Mouse (Mus musculus): ENCODE results near the gene Plin4.
A peak's percentile ranks its signal among the peaks of the same experiment; 100 is the strongest.
"Not testable (repeated sequence)": the region's sequence is repeated elsewhere in the genome, so short reads cannot be mapped to it uniquely, and the experiment has no call there.

Gene Plin4

GRCm38 (mm10) chr17:56100811-56101210 lies 8.8 kb downstream of the Plin4 start:
- DNase-seq: no peak

- no peak for DNase-seq
These were observed 10.7 kb downstream of the Plin4 start for GRCm38 (mm10) chr17:56098711-56099572.

GRCm38 (mm10) chr17:56098180-56098579 lies 11.4 kb downstream of the Plin4 start:
- DNase-seq: no peak

GRCm38 (mm10) chr17:56096883-56097282 lies 12.7 kb downstream of the Plin4 start:
- no peak for DNase-seq

GRCm38 (mm10) chr17:56092794-56093193 lies 16.8 kb downstream of the Plin4 start:
- no peak for DNase-seq

- no peak for DNase-seq
These were observed 17.3 kb downstream of the Plin4 start for GRCm38 (mm10) chr17:56092312-56092711.

- DNase-seq: no peak
These were observed 28.6 kb downstream of the Plin4 start for GRCm38 (mm10) chr17:56080781-56081585.

- peak in 1 of 2 experiments; percentile 22 for DNase-seq
These were observed 29.7 kb downstream of the Plin4 start for GRCm38 (mm10) chr17:56079921-56080320.

- peak; percentile 99 for DNase-seq
These were observed 30.5 kb downstream of the Plin4 start, which contains the start of gene Hdgfl2 for GRCm38 (mm10) chr17:56078880-56079795. Gene Hdgfl2, plus strand, starts transcription at chr17:56079634.

- DNase-seq: peak; percentile 21 to 25
These were observed 31.2 kb downstream of the Plin4 start for GRCm38 (mm10) chr17:56078361-56078760.

- DNase-seq: no peak
These were observed 32.1 kb downstream of the Plin4 start for GRCm38 (mm10) chr17:56077523-56077922.

GRCm38 (mm10) chr17:56074827-56075208 lies 34.8 kb downstream of the Plin4 start, which contains the start of gene Ubxn6:
Gene Ubxn6, minus strand, starts transcription at chr17:56075028.
- DNase-seq: peak; percentile 97 to 99

- peak in 1 of 2 experiments; percentile 71 for DNase-seq
These were observed 35.3 kb downstream of the Plin4 start for GRCm38 (mm10) chr17:56074097-56074826.

- DNase-seq: no peak
These were observed 37.4 kb downstream of the Plin4 start for GRCm38 (mm10) chr17:56072243-56072642.

GRCm38 (mm10) chr17:56071126-56071525 lies 38.5 kb downstream of the Plin4 start:
- DNase-seq: no peak

GRCm38 (mm10) chr17:56069066-56069465 lies 40.5 kb downstream of the Plin4 start:
- DNase-seq: no peak

- DNase-seq: no peak
These were observed 43.2 kb downstream of the Plin4 start for GRCm38 (mm10) chr17:56066451-56066850.

- not testable (repeated sequence) for DNase-seq
These were observed 43.9 kb downstream of the Plin4 start for GRCm38 (mm10) chr17:56065715-56066114.

GRCm38 (mm10) chr17:56062081-56062480 lies 47.5 kb downstream of the Plin4 start:
- DNase-seq: no peak

- DNase-seq: peak; percentile 60 to 62
These were observed 52.1 kb downstream of the Plin4 start for GRCm38 (mm10) chr17:56057381-56058120.
